Mouse (Mus musculus): Measurements from ENCODE around the gene Htra3.

DNA sequence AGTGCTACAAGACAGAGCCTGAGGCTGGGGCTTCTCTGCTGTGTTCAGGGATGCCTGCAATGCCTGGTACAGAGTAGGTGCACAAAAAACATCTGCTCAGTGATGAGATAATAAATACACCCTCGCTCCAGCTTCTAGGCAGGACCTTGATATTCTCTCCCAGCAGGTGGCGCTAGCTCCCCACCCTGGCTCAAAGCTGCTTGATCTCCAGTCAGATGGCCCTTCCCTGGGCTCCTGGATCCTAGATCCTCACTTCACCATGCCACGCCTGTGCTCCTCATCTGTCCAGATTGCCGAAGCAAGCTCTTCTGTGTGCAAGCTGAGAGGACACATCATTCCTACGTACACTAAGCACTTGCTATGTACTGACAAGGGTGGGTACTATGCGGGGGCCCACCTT, 21.5 kb upstream of the Htra3 start:
- TF ChIP-seq POLR2A (IDR thresholded peaks at IDR 0.05; ENCODE audit: borderline replicate concordance, control insufficient read depth, low read depth, low read length) (no peak), CTCF (IDR thresholded peaks at IDR 0.05; ENCODE audit: control insufficient read depth, insufficient read depth, low read length) (peak; percentile 88)
